Mouse (Mus musculus): Measurements from ENCODE around the gene Selplg. TPM values are rescaled to one million over a fixed set of nuclear protein-coding genes. Genes with fewer than 3 reads are reported as not detected.

Selplg gene
- polyA plus RNA-seq, 1 experiment from 2014 or later: 1.6 TPM

DNA sequence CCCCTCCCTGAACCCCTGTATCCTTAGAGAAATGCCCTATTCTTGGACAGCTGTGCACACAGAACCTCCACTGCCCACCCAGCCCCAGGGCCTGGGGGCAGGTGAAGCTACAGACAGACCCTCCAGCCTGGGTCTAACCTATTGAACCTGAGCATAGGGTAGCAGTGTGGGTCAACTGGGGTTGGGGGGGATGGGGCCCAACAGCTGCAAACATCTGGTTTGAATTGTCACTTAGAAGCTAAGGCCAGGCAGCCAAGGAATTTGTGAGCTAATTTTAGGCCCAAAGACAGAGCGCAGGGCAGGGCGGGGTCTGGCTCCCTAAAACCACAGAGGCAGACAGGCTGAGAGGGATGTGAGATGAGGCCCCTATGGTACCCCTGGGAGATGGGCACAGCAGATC is 24.3 kb downstream of the Selplg start:
- no peak overlapping the region for H3K27ac ChIP-seq
- peaks cover 9% of the 10 kb centered on the region; the same call in 1 of the 2 replicates for H3K9me3 ChIP-seq (ENCODE audit: control insufficient read depth, low read length)
- no peaks in the 10 kb centered on the region for H3K36me3 ChIP-seq (replicated peaks; ENCODE audit: control insufficient read depth, insufficient read depth)
- ATAC-seq (ENCODE audit: low FRiP score) (no peak), DNase-seq (ENCODE audit: low spot score) (no peak)
- H3K9ac ChIP-seq: no peak overlapping the region
- H3K4me3 ChIP-seq (replicated peaks; ENCODE audit: low read length): no peak overlapping the region
- H3K4me2 ChIP-seq (replicated peaks): no peak overlapping the region
- no peaks in the 10 kb centered on the region for H3K27me3 ChIP-seq (ENCODE audit: control insufficient read depth, insufficient read depth, low read length)
- WGBS: 91% methylated on average over 2 of the region's 2 CpGs
- H3K4me1 ChIP-seq (replicated peaks; ENCODE audit: control insufficient read depth, insufficient read depth, low read length): no peaks in the 10 kb centered on the region

DNA sequence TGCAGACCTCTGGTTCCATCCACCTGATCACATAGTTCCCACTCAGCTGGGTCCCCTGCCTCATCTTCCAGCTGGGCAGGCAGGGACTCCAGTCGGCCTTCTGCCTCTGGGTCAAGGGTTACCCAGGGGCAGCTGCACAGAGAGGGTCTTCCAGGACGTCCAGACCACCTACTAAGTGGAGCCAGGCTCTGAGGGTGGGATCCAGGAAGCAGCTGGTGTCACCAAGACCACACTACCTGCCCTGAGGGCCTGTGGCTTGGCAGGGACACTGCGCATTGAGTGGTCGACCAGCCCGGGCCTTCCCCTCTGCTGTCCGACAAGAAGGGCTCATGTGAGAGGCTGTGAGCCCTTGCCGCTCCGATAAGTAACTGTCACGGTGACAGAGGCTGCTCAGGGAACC is 24.7 kb downstream of the Selplg start:
- WGBS: 62% methylated on average over 9 of the region's 9 CpGs
- H3K4me2 ChIP-seq (replicated peaks): no peak overlapping the region
- no peak overlapping the region for H3K27ac ChIP-seq
- no peaks in the 10 kb centered on the region for H3K27me3 ChIP-seq (ENCODE audit: control insufficient read depth, insufficient read depth, low read length)
- no peak for ATAC-seq (ENCODE audit: low FRiP score)
- no peak overlapping the region for H3K4me3 ChIP-seq (replicated peaks; ENCODE audit: low read length)
- peaks cover 9% of the 10 kb centered on the region; the same call in 1 of the 2 replicates for H3K9me3 ChIP-seq (ENCODE audit: control insufficient read depth, low read length)
- H3K4me1 ChIP-seq (replicated peaks; ENCODE audit: control insufficient read depth, insufficient read depth, low read length): no peaks in the 10 kb centered on the region
- H3K9ac ChIP-seq: no peak overlapping the region
- no peak for DNase-seq (ENCODE audit: low spot score)
- H3K36me3 ChIP-seq (replicated peaks; ENCODE audit: control insufficient read depth, insufficient read depth): no peaks in the 10 kb centered on the region

DNA sequence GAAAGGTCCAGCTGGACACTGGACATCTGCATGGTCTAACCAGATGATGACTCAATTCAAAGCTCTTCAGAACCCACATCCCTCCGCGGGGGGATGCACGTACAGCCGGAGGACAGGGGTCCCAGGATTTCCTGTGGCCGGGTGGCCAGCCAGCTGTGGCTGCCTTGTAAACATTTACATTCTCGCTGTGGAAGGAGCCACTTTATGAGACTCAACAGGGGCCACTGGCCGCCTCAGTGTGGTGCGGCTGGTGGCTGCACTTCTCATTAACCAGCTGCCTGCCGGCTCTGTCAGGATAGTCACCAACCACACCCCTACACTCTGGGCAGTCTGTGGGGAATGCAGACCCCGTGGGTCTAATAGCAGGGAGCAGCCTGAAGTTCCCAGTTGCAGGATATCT is 26.0 kb downstream of the Selplg start:
- Histone ChIP-seq H3K9me3 (ENCODE audit: control insufficient read depth, low read length) (peaks cover 7% of the 10 kb centered on the region; the same call in 1 of the 2 replicates), H3K4me3 (replicated peaks; ENCODE audit: low read length) (no peak overlapping the region), H3K27me3 (ENCODE audit: control insufficient read depth, insufficient read depth, low read length) (no peaks in the 10 kb centered on the region), H3K4me2 (replicated peaks) (no peak overlapping the region), H3K9ac (no peak overlapping the region), H3K4me1 (replicated peaks; ENCODE audit: control insufficient read depth, insufficient read depth, low read length) (no peaks in the 10 kb centered on the region), H3K27ac (no peak overlapping the region), H3K36me3 (replicated peaks; ENCODE audit: control insufficient read depth, insufficient read depth) (no peaks in the 10 kb centered on the region)
- no peak for ATAC-seq (ENCODE audit: low FRiP score)
- WGBS: 48% methylated on average over 10 of the region's 10 CpGs
- no peak for DNase-seq (ENCODE audit: low spot score)

DNA sequence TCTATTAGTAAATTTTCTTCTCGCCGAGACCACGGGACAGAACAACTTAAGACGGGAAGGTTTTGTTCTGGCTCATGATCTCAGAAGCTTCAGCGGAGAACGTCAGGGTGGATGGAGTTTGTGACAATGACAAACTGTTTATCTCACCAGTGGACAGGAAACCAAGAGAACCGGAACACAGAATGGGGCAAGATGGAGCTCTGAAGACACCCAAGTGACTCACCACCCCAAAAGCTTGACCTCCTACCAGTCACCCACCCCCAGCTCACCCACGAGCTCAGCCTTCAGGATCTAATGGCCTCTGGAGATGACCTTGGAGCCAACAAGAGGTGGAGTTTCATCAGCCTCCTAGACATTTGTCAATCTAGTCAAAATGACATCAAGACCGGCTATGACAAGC is 27.1 kb downstream of the Selplg start:
- H3K4me1 ChIP-seq (replicated peaks; ENCODE audit: control insufficient read depth, insufficient read depth, low read length): no peaks in the 10 kb centered on the region; the same call in 1 of the 2 replicates
- H3K9me3 ChIP-seq (ENCODE audit: control insufficient read depth, low read length): 0 out of 2 replicates have a peak, but pooled peaks cover 4% of the 10 kb centered on the region
- H3K4me2 ChIP-seq (replicated peaks): no peak overlapping the region
- no peak overlapping the region for H3K9ac ChIP-seq
- no peaks in the 10 kb centered on the region for H3K27me3 ChIP-seq (ENCODE audit: control insufficient read depth, insufficient read depth, low read length)
- no peaks in the 10 kb centered on the region for H3K36me3 ChIP-seq (replicated peaks; ENCODE audit: control insufficient read depth, insufficient read depth)
- H3K27ac ChIP-seq: no peak overlapping the region
- no peak for DNase-seq (ENCODE audit: low spot score)
- no peak overlapping the region for H3K4me3 ChIP-seq (replicated peaks; ENCODE audit: low read length)
- no peak for ATAC-seq (ENCODE audit: low FRiP score)
- 93% methylated on average over 9 of the region's 9 CpGs for WGBS

DNA sequence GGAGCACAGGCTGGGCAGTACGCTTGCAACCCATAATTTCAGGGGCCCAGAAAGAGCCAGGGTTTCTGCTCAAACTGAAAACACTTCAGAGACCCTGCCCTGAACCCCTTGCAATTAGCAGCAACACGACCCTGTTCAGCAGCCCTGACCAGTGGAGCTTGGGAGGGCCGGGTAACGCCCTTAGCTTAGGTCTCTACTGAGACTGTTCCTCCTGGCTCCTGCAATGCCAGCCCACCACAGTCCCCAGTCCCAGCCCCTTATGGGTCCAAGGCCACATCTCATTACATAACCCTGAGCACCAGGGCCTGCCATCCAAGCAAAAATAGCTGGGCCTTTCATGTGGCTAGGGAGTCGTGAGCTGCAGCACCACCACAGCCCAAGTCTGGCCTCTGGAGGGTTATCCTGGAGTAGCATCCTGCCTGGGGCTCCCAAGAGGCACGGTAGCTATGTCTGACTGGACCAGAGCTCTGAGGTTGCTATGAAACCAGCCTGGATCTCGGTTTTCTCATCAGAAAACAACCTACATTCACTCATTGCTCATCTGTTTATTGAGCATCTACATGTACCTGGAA is 28.0 kb downstream of the Selplg start:
- no peak overlapping the region for H3K9ac ChIP-seq
- no peaks in the 10 kb centered on the region for H3K9me3 ChIP-seq (ENCODE audit: control insufficient read depth, low read length)
- H3K27ac ChIP-seq: no peak overlapping the region
- H3K36me3 ChIP-seq (replicated peaks; ENCODE audit: control insufficient read depth, insufficient read depth): no peaks in the 10 kb centered on the region
- ATAC-seq (ENCODE audit: low FRiP score): no peak
- WGBS: 70% methylated on average over 7 of the region's 7 CpGs
- no peaks in the 10 kb centered on the region; the same call in 1 of the 2 replicates for H3K4me1 ChIP-seq (replicated peaks; ENCODE audit: control insufficient read depth, insufficient read depth, low read length)
- no peak overlapping the region for H3K4me3 ChIP-seq (replicated peaks; ENCODE audit: low read length)
- no peak overlapping the region for H3K4me2 ChIP-seq (replicated peaks)
- no peaks in the 10 kb centered on the region for H3K27me3 ChIP-seq (ENCODE audit: control insufficient read depth, insufficient read depth, low read length)
- no peak for DNase-seq (ENCODE audit: low spot score)

DNA sequence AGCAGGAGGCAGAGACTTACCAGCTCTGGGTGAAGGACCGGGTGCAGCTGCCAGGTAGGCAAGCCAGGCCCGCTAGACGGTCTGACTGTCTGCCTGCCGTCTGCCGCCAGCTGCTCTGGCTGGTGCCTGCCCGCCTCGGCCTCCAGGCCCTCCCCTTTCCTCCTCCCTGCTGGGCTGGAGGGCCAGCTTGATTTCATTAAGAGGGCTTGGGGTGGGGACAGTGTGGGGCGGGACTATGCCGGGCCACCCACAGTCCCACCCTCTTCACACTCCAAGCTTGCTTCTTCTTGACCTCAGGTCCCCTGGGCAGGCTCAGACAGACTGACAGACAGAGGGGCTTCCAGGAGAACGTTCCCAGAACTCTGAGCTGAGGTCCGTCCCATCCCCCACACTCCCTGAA is 32.2 kb downstream of the Selplg start, which contains the start of gene Tmem119:
Gene Tmem119 (minus strand): TSS at position 237 of the 400 bp plus-strand sequence.
- DNase-seq (ENCODE audit: low spot score): no peak
- no peaks in the 10 kb centered on the region for H3K36me3 ChIP-seq (replicated peaks; ENCODE audit: control insufficient read depth, insufficient read depth)
- no peaks in the 10 kb centered on the region; the same call in 1 of the 2 replicates for H3K4me1 ChIP-seq (replicated peaks; ENCODE audit: control insufficient read depth, insufficient read depth, low read length)
- no peak within 1 kb of the TSS for H3K27ac ChIP-seq
- WGBS: 1% methylated on average over 11 of the region's 11 CpGs
- H3K9ac ChIP-seq: no peak within 1 kb of the TSS
- H3K4me3 ChIP-seq (replicated peaks; ENCODE audit: low read length): no peak within 1 kb of the TSS; the same call in 1 of the 2 replicates
- H3K4me2 ChIP-seq (replicated peaks): peak within 1 kb of the TSS; percentile 21; the same call in 1 of the 2 replicates
- no peaks in the 10 kb centered on the region for H3K9me3 ChIP-seq (ENCODE audit: control insufficient read depth, low read length)
- ATAC-seq (ENCODE audit: low FRiP score): no peak; the same call in 1 of the 2 replicates
- H3K27me3 ChIP-seq (ENCODE audit: control insufficient read depth, insufficient read depth, low read length): no peaks in the 10 kb centered on the region

DNA sequence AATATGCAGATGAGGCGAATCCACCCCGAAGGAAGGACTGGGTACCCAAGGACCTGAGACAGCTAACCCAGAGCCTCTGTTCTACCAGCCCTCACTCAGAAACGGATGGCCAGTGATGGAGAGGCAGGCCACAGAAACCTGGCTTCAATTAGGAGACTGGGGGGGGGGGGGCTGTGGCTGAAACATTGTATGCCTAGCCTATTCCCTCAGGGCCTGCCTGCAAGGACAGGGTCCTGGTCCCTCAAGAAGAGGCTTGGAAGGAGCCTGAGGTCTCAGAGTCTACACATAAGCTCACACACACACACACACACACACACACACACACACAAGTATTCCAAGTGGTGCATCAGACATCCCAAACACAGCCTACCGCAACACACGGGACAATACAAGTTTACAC is 32.8 kb downstream of the Selplg start:
- H3K9me3 ChIP-seq (ENCODE audit: control insufficient read depth, low read length): no peaks in the 10 kb centered on the region
- H3K4me3 ChIP-seq (replicated peaks; ENCODE audit: low read length): no peak overlapping the region; the same call in 1 of the 2 replicates
- DNase-seq (ENCODE audit: low spot score) (no peak), ATAC-seq (ENCODE audit: low FRiP score) (no peak)
- H3K27ac ChIP-seq: no peak overlapping the region
- WGBS: 38% methylated on average over 5 of the region's 5 CpGs
- H3K4me1 ChIP-seq (replicated peaks; ENCODE audit: control insufficient read depth, insufficient read depth, low read length): no peaks in the 10 kb centered on the region; the same call in 1 of the 2 replicates
- H3K27me3 ChIP-seq (ENCODE audit: control insufficient read depth, insufficient read depth, low read length): no peaks in the 10 kb centered on the region
- no peak overlapping the region for H3K9ac ChIP-seq
- 0 out of 2 replicates have a peak overlapping the region, but pooled peaks have one; percentile 21 for H3K4me2 ChIP-seq (replicated peaks)
- no peaks in the 10 kb centered on the region for H3K36me3 ChIP-seq (replicated peaks; ENCODE audit: control insufficient read depth, insufficient read depth)

DNA sequence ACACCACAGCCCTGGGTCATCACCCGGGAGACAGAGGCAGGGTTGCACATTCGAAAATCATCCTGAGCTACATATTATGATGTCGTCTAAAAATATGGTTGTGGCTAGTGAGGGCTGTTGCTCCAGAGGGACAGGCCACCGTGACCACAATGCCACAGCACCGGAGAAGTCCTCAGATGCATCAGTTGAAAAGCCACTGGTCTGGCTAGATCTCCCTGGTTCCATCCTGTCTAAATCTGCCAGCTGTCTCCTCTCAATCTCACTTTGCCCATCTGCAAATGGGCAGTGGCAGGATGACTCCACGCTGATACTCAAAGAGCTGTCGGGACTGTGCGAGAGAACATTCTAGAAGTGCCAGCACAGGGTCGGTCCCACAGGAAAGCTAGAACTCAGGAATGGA is 33.9 kb downstream of the Selplg start:
- 81% methylated on average over 9 of the region's 9 CpGs for WGBS
- Histone ChIP-seq H3K36me3 (replicated peaks; ENCODE audit: control insufficient read depth, insufficient read depth) (no peaks in the 10 kb centered on the region), H3K27me3 (ENCODE audit: control insufficient read depth, insufficient read depth, low read length) (no peaks in the 10 kb centered on the region), H3K4me2 (replicated peaks) (no peak overlapping the region), H3K27ac (no peak overlapping the region), H3K4me1 (replicated peaks; ENCODE audit: control insufficient read depth, insufficient read depth, low read length) (no peaks in the 10 kb centered on the region; the same call in 1 of the 2 replicates), H3K9ac (no peak overlapping the region), H3K4me3 (replicated peaks; ENCODE audit: low read length) (no peak overlapping the region), H3K9me3 (ENCODE audit: control insufficient read depth, low read length) (no peaks in the 10 kb centered on the region)
- DNase-seq (ENCODE audit: low spot score): no peak
- ATAC-seq (ENCODE audit: low FRiP score): no peak

DNA sequence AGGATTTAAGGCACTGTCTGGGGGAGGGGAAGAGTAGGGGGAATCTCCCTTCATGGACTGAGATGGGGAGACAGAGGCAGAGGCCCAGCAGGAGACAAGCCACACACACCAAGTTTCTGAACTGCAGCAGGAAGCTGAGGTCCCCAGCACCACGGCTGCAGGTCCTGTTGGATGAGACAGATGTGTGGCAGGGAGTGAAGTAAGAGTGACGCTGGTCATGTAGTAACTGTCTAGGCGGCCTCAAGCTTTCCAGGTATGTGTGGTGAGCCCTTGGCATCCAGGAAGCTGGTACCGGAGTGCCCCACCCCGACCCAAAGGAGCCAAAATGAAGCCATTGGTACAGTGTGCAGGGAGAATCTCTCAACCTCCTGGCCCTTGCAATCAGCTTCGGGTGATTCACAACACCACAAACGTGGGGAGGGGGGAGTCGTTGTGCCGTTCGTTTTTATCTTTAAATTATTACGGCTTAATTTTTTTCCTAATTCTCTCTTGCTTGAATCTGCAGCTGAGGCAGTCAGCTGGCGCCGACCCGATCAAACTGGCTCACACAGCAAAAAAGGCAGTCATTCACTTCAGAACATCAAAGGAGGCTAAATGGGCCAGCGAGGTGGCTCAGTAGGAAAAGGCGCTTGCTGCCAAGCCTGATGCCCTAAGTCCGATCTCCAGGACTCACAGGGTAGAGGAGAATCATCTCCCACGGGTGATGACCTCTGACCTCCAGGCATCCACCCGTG is 35.1 kb downstream of the Selplg start:
- no peaks in the 10 kb centered on the region; the same call in 1 of the 2 replicates for H3K4me1 ChIP-seq (replicated peaks; ENCODE audit: control insufficient read depth, insufficient read depth, low read length)
- H3K36me3 ChIP-seq (replicated peaks; ENCODE audit: control insufficient read depth, insufficient read depth): no peaks in the 10 kb centered on the region
- no peaks in the 10 kb centered on the region for H3K9me3 ChIP-seq (ENCODE audit: control insufficient read depth, low read length)
- no peaks in the 10 kb centered on the region for H3K27me3 ChIP-seq (ENCODE audit: control insufficient read depth, insufficient read depth, low read length)
- ATAC-seq (ENCODE audit: low FRiP score): no peak
- H3K9ac ChIP-seq: no peak overlapping the region
- no peak overlapping the region for H3K27ac ChIP-seq
- DNase-seq (ENCODE audit: low spot score): no peak
- 13% methylated on average over 19 of the region's 19 CpGs for WGBS
- no peak overlapping the region for H3K4me3 ChIP-seq (replicated peaks; ENCODE audit: low read length)
- no peak overlapping the region for H3K4me2 ChIP-seq (replicated peaks)

Measured in hindbrain, embryonic 14.5 days (tissue).